Mouse (Mus musculus): ENCODE measurements at regions not wholly inside any gene's neighbourhood (a gene's known extent, or its start where the extent isn't known, plus 50 kb on each side); places are given as distances from the start of the nearest gene placed in this dataset.

- no peak overlapping the region for H3K27ac ChIP-seq (ENCODE audit: low read depth, low read length)
- H3K4me3 ChIP-seq (ENCODE audit: low read length): no peak overlapping the region
- no peak overlapping the region for H3K4me2 ChIP-seq (ENCODE audit: low read length)
- 73% methylated on average over 4 of the region's 4 CpGs for WGBS
- no peaks in the 10 kb centered on the region for H3K36me3 ChIP-seq (ENCODE audit: control insufficient read depth, insufficient read depth, low read length)
- no peaks in the 10 kb centered on the region for H3K27me3 ChIP-seq (replicated peaks; ENCODE audit: control insufficient read depth, insufficient read depth, low read length)
- H3K9me3 ChIP-seq (ENCODE audit: control insufficient read depth, low read length): no peaks in the 10 kb centered on the region
- no peak for ATAC-seq
- H3K9ac ChIP-seq (ENCODE audit: low read depth, low read length): no peak overlapping the region
- H3K4me1 ChIP-seq (ENCODE audit: control insufficient read depth, insufficient read depth, low read depth, low read length): no peaks in the 10 kb centered on the region
Observed at GRCm38 (mm10) chr3:54487844-54488243, 126.9 kb downstream of the Postn start.

DNA sequence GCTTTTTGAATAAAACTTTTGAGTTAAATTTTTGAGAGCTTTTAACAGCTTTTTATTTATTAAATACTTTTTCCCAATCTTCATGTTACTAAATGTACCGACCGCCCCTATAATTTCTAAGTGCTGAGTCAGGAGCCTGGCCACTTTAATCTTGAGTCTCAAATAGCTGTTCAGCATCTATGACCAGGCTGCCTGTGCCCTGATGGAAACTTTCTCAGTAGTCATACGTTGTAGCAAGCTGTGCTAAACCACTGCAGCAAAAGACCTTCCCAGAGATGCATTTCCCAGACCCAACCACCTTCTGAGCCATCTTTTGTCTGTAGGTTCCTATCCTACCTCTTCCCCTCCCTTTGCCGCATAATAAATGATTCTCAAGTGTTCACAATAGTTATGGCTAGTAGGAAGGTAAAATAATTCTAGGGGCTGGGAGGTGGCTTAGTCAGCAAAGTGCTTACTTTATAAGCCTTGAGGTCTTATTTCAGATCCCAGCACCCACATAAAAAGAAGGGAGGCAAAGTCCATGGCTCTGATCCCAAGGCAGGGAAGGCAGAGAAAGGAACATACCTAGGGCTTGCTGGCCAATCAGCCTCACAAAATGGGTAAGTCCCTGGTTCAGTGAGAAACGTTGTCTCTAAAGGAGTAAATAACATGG, 129.5 kb downstream of the Postn start:
- Histone ChIP-seq H3K27me3 (replicated peaks; ENCODE audit: control insufficient read depth, insufficient read depth, low read length) (no peaks in the 10 kb centered on the region), H3K9me3 (ENCODE audit: control insufficient read depth, low read length) (no peaks in the 10 kb centered on the region), H3K4me3 (ENCODE audit: low read length) (no peak overlapping the region), H3K27ac (ENCODE audit: low read depth, low read length) (no peak overlapping the region), H3K4me1 (ENCODE audit: control insufficient read depth, insufficient read depth, low read depth, low read length) (no peaks in the 10 kb centered on the region), H3K36me3 (ENCODE audit: control insufficient read depth, insufficient read depth, low read length) (no peaks in the 10 kb centered on the region), H3K9ac (ENCODE audit: low read depth, low read length) (no peak overlapping the region), H3K4me2 (ENCODE audit: low read length) (no peak overlapping the region)
- WGBS: 87% methylated on average over 5 of the region's 5 CpGs
- no peak for ATAC-seq

DNA sequence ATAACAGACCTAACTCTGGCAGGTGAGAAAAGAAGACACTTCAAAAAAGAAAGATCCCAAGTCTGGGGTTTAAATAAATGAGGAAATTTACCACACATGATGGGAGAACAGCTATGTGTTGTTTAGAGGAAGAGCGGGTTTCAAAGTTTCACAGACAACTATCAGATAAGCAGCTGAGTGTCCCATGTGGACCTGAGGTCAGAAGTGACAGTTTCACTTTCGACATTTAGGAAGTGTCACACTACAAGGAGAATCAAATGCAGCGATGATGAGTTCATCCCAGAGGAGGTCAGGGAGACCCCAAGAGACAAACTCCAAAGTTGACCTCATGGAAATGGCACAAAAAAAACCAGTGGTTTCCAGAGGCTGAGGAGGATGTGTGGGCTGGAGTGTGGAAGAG, 132.7 kb downstream of the Postn start:
- 91% methylated on average over 3 of the region's 3 CpGs for WGBS
- H3K9me3 ChIP-seq (ENCODE audit: control insufficient read depth, low read length): no peaks in the 10 kb centered on the region
- H3K27me3 ChIP-seq (replicated peaks; ENCODE audit: control insufficient read depth, insufficient read depth, low read length): no peaks in the 10 kb centered on the region
- no peaks in the 10 kb centered on the region for H3K36me3 ChIP-seq (ENCODE audit: control insufficient read depth, insufficient read depth, low read length)
- no peak for ATAC-seq
- no peak overlapping the region for H3K27ac ChIP-seq (ENCODE audit: low read depth, low read length)
- no peaks in the 10 kb centered on the region for H3K4me1 ChIP-seq (ENCODE audit: control insufficient read depth, insufficient read depth, low read depth, low read length)
- no peak overlapping the region for H3K9ac ChIP-seq (ENCODE audit: low read depth, low read length)
- H3K4me3 ChIP-seq (ENCODE audit: low read length): no peak overlapping the region
- no peak overlapping the region for H3K4me2 ChIP-seq (ENCODE audit: low read length)

DNA sequence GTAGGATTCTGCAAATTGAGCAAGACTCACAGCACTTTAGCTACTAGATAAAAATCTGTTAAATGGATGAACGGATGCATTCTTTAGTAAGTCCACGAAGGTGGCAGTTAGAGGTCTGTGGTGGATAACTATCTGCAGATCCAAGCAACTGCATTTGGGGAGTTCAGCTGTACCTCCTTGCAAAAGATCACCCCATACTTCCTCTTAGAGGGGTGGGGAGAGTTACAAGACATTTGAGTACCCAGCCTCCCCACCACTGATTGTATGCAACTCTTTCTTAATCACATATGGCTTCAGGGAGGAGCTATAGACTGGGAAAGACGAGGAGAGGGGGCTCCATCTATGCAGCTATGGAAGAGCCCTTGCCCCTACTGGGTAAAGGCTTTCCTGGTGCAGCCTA, 144.1 kb downstream of the Postn start:
- Histone ChIP-seq H3K4me1 (ENCODE audit: control insufficient read depth, insufficient read depth, low read depth, low read length) (no peaks in the 10 kb centered on the region), H3K27ac (ENCODE audit: low read depth, low read length) (no peak overlapping the region), H3K36me3 (ENCODE audit: control insufficient read depth, insufficient read depth, low read length) (no peaks in the 10 kb centered on the region), H3K4me3 (ENCODE audit: low read length) (no peak overlapping the region), H3K27me3 (replicated peaks; ENCODE audit: control insufficient read depth, insufficient read depth, low read length) (no peaks in the 10 kb centered on the region), H3K9ac (ENCODE audit: low read depth, low read length) (no peak overlapping the region), H3K9me3 (ENCODE audit: control insufficient read depth, low read length) (no peaks in the 10 kb centered on the region), H3K4me2 (ENCODE audit: low read length) (no peak overlapping the region)
- no peak for ATAC-seq
- 79% methylated on average over 3 of the region's 3 CpGs for WGBS

- H3K27me3 ChIP-seq (replicated peaks; ENCODE audit: control insufficient read depth, insufficient read depth, low read length): no peaks in the 10 kb centered on the region
- H3K9ac ChIP-seq (ENCODE audit: low read depth, low read length): no peak overlapping the region
- no peaks in the 10 kb centered on the region for H3K4me1 ChIP-seq (ENCODE audit: control insufficient read depth, insufficient read depth, low read depth, low read length)
- H3K27ac ChIP-seq (ENCODE audit: low read depth, low read length): no peak overlapping the region
- H3K4me2 ChIP-seq (ENCODE audit: low read length): no peak overlapping the region
- no peak for ATAC-seq
- H3K9me3 ChIP-seq (ENCODE audit: control insufficient read depth, low read length): no peaks in the 10 kb centered on the region
- no peaks in the 10 kb centered on the region for H3K36me3 ChIP-seq (ENCODE audit: control insufficient read depth, insufficient read depth, low read length)
- H3K4me3 ChIP-seq (ENCODE audit: low read length): no peak overlapping the region
- 69% methylated on average over 1 of the region's 1 CpGs for WGBS
Observed at GRCm38 (mm10) chr3:54507575-54507974, 146.7 kb downstream of the Postn start.

GRCm38 (mm10) chr3:54508906-54509305, 148.0 kb downstream of the Postn start:
- Histone ChIP-seq H3K4me3 (ENCODE audit: low read length) (no peak overlapping the region), H3K9ac (ENCODE audit: low read depth, low read length) (no peak overlapping the region), H3K27me3 (replicated peaks; ENCODE audit: control insufficient read depth, insufficient read depth, low read length) (no peaks in the 10 kb centered on the region), H3K4me2 (ENCODE audit: low read length) (no peak overlapping the region), H3K36me3 (ENCODE audit: control insufficient read depth, insufficient read depth, low read length) (no peaks in the 10 kb centered on the region), H3K27ac (ENCODE audit: low read depth, low read length) (no peak overlapping the region), H3K9me3 (ENCODE audit: control insufficient read depth, low read length) (no peaks in the 10 kb centered on the region), H3K4me1 (ENCODE audit: control insufficient read depth, insufficient read depth, low read depth, low read length) (no peaks in the 10 kb centered on the region)
- WGBS: 72% methylated on average over 5 of the region's 5 CpGs
- ATAC-seq: no peak

- no peak for ATAC-seq
- Histone ChIP-seq H3K27ac (ENCODE audit: low read depth, low read length) (no peak overlapping the region), H3K27me3 (replicated peaks; ENCODE audit: control insufficient read depth, insufficient read depth, low read length) (no peaks in the 10 kb centered on the region), H3K4me3 (ENCODE audit: low read length) (no peak overlapping the region), H3K9ac (ENCODE audit: low read depth, low read length) (no peak overlapping the region), H3K36me3 (ENCODE audit: control insufficient read depth, insufficient read depth, low read length) (no peaks in the 10 kb centered on the region), H3K4me2 (ENCODE audit: low read length) (no peak overlapping the region), H3K4me1 (ENCODE audit: control insufficient read depth, insufficient read depth, low read depth, low read length) (no peaks in the 10 kb centered on the region), H3K9me3 (ENCODE audit: control insufficient read depth, low read length) (no peaks in the 10 kb centered on the region)
- WGBS: 90% methylated on average over 3 of the region's 3 CpGs
Observed at GRCm38 (mm10) chr3:54517251-54517650, 156.3 kb downstream of the Postn start.

- WGBS: 93% methylated on average over 2 of the region's 2 CpGs
- no peaks in the 10 kb centered on the region for H3K36me3 ChIP-seq (ENCODE audit: control insufficient read depth, insufficient read depth, low read length)
- no peak overlapping the region for H3K27ac ChIP-seq (ENCODE audit: low read depth, low read length)
- no peak overlapping the region for H3K9ac ChIP-seq (ENCODE audit: low read depth, low read length)
- ATAC-seq: no peak
- H3K9me3 ChIP-seq (ENCODE audit: control insufficient read depth, low read length): peaks cover 6% of the 10 kb centered on the region
- H3K4me3 ChIP-seq (ENCODE audit: low read length): no peak overlapping the region
- no peak overlapping the region for H3K4me2 ChIP-seq (ENCODE audit: low read length)
- no peaks in the 10 kb centered on the region for H3K4me1 ChIP-seq (ENCODE audit: control insufficient read depth, insufficient read depth, low read depth, low read length)
- no peaks in the 10 kb centered on the region for H3K27me3 ChIP-seq (replicated peaks; ENCODE audit: control insufficient read depth, insufficient read depth, low read length)
Observed at GRCm38 (mm10) chr3:54522716-54523115, 161.8 kb downstream of the Postn start.

DNA sequence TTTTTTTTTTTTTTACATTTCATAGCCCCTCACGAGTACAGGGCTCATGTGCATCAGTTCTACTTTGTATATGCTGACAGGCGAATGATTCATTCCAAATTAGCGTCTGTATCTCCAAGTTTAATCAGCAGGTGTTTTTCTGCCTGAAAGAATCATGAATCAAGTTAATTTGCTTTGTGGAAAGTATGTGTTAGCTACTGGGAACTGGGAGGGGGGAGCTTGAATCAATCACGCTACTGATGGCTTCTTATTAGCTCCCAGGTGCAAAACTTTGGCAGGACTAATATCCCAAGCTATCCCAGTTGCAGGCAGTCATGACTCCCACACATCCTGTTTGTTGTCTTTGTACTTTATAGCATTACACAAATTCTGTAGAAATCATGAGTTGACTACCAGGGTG, 165.7 kb downstream of the Postn start:
- H3K9ac ChIP-seq (ENCODE audit: low read depth, low read length): no peak overlapping the region
- no peaks in the 10 kb centered on the region for H3K4me1 ChIP-seq (ENCODE audit: control insufficient read depth, insufficient read depth, low read depth, low read length)
- WGBS: 69% methylated on average over 4 of the region's 4 CpGs
- H3K4me3 ChIP-seq (ENCODE audit: low read length): no peak overlapping the region
- H3K4me2 ChIP-seq (ENCODE audit: low read length): no peak overlapping the region
- H3K27me3 ChIP-seq (replicated peaks; ENCODE audit: control insufficient read depth, insufficient read depth, low read length): no peaks in the 10 kb centered on the region
- ATAC-seq: no peak
- H3K27ac ChIP-seq (ENCODE audit: low read depth, low read length): no peak overlapping the region
- H3K36me3 ChIP-seq (ENCODE audit: control insufficient read depth, insufficient read depth, low read length): no peaks in the 10 kb centered on the region
- peaks cover 6% of the 10 kb centered on the region for H3K9me3 ChIP-seq (ENCODE audit: control insufficient read depth, low read length)

- H3K9ac ChIP-seq (ENCODE audit: low read depth, low read length): no peak overlapping the region
- 83% methylated on average over 3 of the region's 3 CpGs for WGBS
- no peak for ATAC-seq
- H3K27ac ChIP-seq (ENCODE audit: low read depth, low read length): no peak overlapping the region
- no peak overlapping the region for H3K4me3 ChIP-seq (ENCODE audit: low read length)
- no peak overlapping the region for H3K4me2 ChIP-seq (ENCODE audit: low read length)
- H3K36me3 ChIP-seq (ENCODE audit: control insufficient read depth, insufficient read depth, low read length): no peaks in the 10 kb centered on the region
- H3K4me1 ChIP-seq (ENCODE audit: control insufficient read depth, insufficient read depth, low read depth, low read length): no peaks in the 10 kb centered on the region
- H3K27me3 ChIP-seq (replicated peaks; ENCODE audit: control insufficient read depth, insufficient read depth, low read length): no peaks in the 10 kb centered on the region
- peaks cover 6% of the 10 kb centered on the region for H3K9me3 ChIP-seq (ENCODE audit: control insufficient read depth, low read length)
Observed at GRCm38 (mm10) chr3:54528292-54528691, 164.3 kb upstream of the Supt20 start.

Data from hindbrain, embryonic 16.5 days (tissue).